Mouse (Mus musculus): ENCODE measurements around the gene 1810010H24Rik. TPM values are rescaled to one million over a fixed set of nuclear protein-coding genes. Genes with fewer than 3 reads are reported as not detected.
A peak's percentile ranks its signal among the peaks of the same experiment; 100 is the strongest.
"Not testable (repeated sequence)": the region's sequence is repeated elsewhere in the genome, so short reads cannot be mapped to it uniquely, and the experiment has no call there.

The 1810010H24Rik gene
- polyA plus RNA-seq, 2 experiments = 1.9 to 2.6 TPM

DNA sequence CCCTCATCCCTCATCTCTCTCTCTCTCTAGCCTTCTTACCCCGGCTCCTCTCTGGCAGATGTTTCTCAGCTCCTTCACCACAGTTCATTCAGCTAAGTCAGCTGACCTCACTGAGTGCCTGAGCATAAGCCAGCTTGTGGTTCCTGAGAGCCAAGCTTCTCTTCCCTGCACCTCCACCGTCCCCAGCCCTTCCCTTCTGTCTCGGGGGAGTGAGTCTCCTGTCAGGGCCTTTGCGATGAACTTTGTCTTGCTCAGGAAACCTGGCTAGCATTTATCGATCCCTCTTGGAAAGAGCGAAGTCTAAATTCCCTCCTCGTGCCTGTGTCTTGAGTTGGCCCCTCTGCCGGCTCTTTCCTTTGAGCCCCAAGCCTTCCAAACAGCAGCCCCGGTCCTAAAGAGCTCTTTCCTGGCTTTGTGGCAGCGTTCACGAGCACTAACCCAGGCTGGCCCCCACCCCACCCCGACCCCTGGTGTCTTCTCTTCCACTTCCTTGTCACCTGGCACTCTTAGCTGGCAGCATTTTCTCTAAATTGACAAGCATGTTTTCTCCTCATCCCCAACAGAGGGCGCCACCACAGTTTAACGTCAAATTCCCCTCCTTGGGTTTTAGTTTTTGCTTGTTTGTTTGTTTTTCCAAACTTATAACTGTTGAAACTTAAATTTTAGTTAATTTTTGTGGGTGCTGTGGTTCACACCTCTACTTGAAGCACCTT, 10.7 kb upstream of the 1810010H24Rik start:
- WGBS (ENCODE audit: insufficient replicate concordance) = 37% methylated on average over 14 of the region's 14 CpGs
- Histone ChIP-seq H3K27ac (no peak overlapping the region), H3K9ac (replicated peaks) (no peak overlapping the region), H3K4me3 (ENCODE audit: insufficient read depth in 1 of 2, low read depth in 2 of 2, low read length in 2 of 2) (peak overlapping the region; percentile 12 to 16; a peak in 2 of 4 replicates), H3K27me3 (ENCODE audit: control insufficient read depth, insufficient read depth, low read length) (no peaks in the 10 kb centered on the region), H3K9me3 (ENCODE audit: control insufficient read depth, low read length) (no peaks in the 10 kb centered on the region; the same call in 1 of the 2 replicates), H3K4me2 (ENCODE audit: low read depth) (peak overlapping the region; percentile 42), H3K4me1 (replicated peaks; ENCODE audit: control insufficient read depth in 2 of 2, insufficient read depth in 2 of 2, low read length in 1 of 2) (peaks cover 3 to 9% of the 10 kb centered on the region in 2 experiments; a peak in 3 of 4 replicates), H3K36me3 (replicated peaks; ENCODE audit: control insufficient read depth, insufficient read depth, low read depth) (no peaks in the 10 kb centered on the region)
- TF ChIP-seq EP300 (IDR thresholded peaks at IDR 0.05; ENCODE audit: low read depth) (no peak), CTCF (IDR thresholded peaks at IDR 0.05; ENCODE audit: low read depth) (peak; percentile 60)
- peak in 1 of 3 experiments; percentile 49 for DNase-seq (ENCODE audit: low read depth in 3 of 3, low spot score in 3 of 3)
- no peak for ATAC-seq (ENCODE audit: insufficient read depth)

DNA sequence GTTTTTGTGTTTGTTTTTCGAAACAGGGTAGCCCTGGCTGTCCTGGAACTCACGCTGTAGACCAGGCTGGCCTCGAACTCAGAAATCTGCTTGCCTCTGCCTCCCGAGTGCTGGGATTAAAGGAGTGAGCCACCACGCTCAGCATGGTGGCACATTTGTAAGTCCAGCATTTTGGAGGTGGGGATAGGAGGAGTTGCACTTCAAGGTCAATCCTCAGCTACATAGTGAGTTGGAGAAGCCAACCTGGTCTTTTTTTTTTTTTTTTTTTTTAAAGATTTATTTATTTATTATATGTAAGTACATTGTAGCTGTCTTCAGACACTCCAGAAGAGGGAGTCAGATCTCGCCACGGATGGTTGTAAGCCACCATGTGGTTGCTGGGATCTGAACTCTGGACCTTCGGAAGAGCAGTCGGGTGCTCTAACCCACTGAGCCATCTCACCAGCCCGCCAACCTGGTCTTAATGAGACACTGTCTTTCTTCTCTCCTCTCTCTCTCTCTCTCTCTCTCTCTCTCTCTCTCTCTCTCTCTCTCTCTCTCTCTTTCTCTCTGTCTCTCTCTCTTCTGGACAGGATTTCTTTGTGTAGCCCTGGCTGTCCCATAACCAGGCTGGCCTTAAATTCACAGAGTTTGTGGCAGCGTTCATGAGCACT, 9.8 kb upstream of the 1810010H24Rik start:
- H3K27ac ChIP-seq; H3K36me3 ChIP-seq (replicated peaks; ENCODE audit: control insufficient read depth, insufficient read depth, low read depth); H3K4me1 ChIP-seq (replicated peaks; ENCODE audit: control insufficient read depth in 2 of 2, insufficient read depth in 2 of 2, low read length in 1 of 2); ATAC-seq (ENCODE audit: insufficient read depth); H3K9ac ChIP-seq (replicated peaks); H3K27me3 ChIP-seq (ENCODE audit: control insufficient read depth, insufficient read depth, low read length); H3K4me2 ChIP-seq (ENCODE audit: low read depth); H3K4me3 ChIP-seq (ENCODE audit: insufficient read depth in 1 of 2, low read depth in 2 of 2, low read length in 2 of 2); H3K9me3 ChIP-seq (ENCODE audit: control insufficient read depth, low read length); DNase-seq (ENCODE audit: low read depth in 3 of 3, low spot score in 3 of 3): not testable (repeated sequence)
- WGBS (ENCODE audit: insufficient replicate concordance) = 65% methylated on average over 11 of the region's 11 CpGs

DNA sequence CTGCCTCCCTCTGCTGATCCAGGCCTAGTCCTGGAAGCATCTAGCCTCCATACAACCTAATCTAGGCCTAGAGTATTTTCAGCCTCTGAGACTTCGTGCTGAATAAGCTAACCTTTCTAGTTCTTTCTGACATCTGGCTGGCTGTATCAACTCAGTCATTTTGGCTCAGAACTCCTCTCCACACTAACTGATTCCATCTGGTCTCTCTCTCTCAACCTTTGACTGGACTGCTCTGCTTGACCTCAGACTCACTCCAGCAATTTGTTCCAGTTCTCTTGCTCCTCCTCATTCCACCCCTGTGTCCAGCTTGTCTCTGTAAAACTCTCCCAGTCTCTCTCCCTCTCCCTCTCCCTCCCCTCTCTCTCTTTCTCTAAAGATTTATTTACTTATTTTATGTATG, 8.6 kb upstream of the 1810010H24Rik start:
- Histone ChIP-seq H3K9me3 (ENCODE audit: control insufficient read depth, low read length) (no peaks in the 10 kb centered on the region; the same call in 1 of the 2 replicates), H3K4me1 (replicated peaks; ENCODE audit: control insufficient read depth in 2 of 2, insufficient read depth in 2 of 2, low read length in 1 of 2) (peaks cover 2 to 3% of the 10 kb centered on the region in 2 experiments; a peak in 2 of 4 replicates), H3K4me3 (ENCODE audit: insufficient read depth in 1 of 2, low read depth in 2 of 2, low read length in 2 of 2) (no peak overlapping the region), H3K27ac (no peak overlapping the region), H3K36me3 (replicated peaks; ENCODE audit: control insufficient read depth, insufficient read depth, low read depth) (no peaks in the 10 kb centered on the region), H3K4me2 (ENCODE audit: low read depth) (no peak overlapping the region), H3K9ac (replicated peaks) (no peak overlapping the region), H3K27me3 (ENCODE audit: control insufficient read depth, insufficient read depth, low read length) (no peaks in the 10 kb centered on the region)
- ATAC-seq (ENCODE audit: insufficient read depth) (no peak), DNase-seq (ENCODE audit: low read depth in 3 of 3, low spot score in 3 of 3) (no peak)
- WGBS (ENCODE audit: insufficient replicate concordance) = 54% methylated on average over 1 of the region's 1 CpGs
- TF ChIP-seq EP300 (IDR thresholded peaks at IDR 0.05; ENCODE audit: low read depth) (no peak), CTCF (IDR thresholded peaks at IDR 0.05; ENCODE audit: low read depth) (no peak)

DNA sequence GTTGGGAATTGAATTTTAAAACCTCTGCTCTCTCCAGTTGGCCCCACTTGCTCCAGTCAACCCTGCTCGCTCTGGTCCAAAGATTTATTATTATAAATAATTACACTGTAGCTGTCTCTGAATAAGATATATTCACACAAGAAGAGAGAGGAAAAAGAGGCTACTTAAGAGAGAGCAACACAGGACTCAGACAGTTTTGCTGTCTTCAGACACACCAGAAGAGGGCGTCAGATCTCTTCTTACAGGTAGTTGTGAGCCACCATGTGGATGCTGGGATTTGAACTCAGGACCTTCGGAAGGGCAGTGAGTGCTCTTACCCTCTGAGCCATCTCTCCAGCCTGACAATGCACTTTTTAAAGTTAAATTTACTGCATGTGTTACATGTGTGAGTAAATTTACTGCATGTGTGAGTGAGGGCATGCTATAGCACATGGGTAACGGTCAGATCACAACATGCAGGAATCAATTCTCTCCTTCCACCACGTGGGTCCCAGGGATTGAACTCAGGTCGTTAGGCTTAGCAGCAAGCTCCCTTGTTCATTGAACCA, 8.1 kb upstream of the 1810010H24Rik start:
- ATAC-seq (ENCODE audit: insufficient read depth) (no peak), DNase-seq (ENCODE audit: low read depth in 3 of 3, low spot score in 3 of 3) (no peak)
- Histone ChIP-seq H3K27ac (no peak overlapping the region), H3K9me3 (ENCODE audit: control insufficient read depth, low read length) (no peaks in the 10 kb centered on the region; the same call in 1 of the 2 replicates), H3K27me3 (ENCODE audit: control insufficient read depth, insufficient read depth, low read length) (no peaks in the 10 kb centered on the region), H3K4me2 (ENCODE audit: low read depth) (no peak overlapping the region), H3K4me3 (ENCODE audit: insufficient read depth in 1 of 2, low read depth in 2 of 2, low read length in 2 of 2) (no peak overlapping the region), H3K4me1 (replicated peaks; ENCODE audit: control insufficient read depth in 2 of 2, insufficient read depth in 2 of 2, low read length in 1 of 2) (0 out of 4 replicates have a peak, but pooled peaks cover 0 to 3% of the 10 kb centered on the region in 2 experiments), H3K9ac (replicated peaks) (no peak overlapping the region), H3K36me3 (replicated peaks; ENCODE audit: control insufficient read depth, insufficient read depth, low read depth) (no peaks in the 10 kb centered on the region)
- TF ChIP-seq CTCF (IDR thresholded peaks at IDR 0.05; ENCODE audit: low read depth) (no peak), EP300 (IDR thresholded peaks at IDR 0.05; ENCODE audit: low read depth) (no peak)
- 50% methylated on average over 6 of the region's 6 CpGs for WGBS (ENCODE audit: insufficient replicate concordance)

DNA sequence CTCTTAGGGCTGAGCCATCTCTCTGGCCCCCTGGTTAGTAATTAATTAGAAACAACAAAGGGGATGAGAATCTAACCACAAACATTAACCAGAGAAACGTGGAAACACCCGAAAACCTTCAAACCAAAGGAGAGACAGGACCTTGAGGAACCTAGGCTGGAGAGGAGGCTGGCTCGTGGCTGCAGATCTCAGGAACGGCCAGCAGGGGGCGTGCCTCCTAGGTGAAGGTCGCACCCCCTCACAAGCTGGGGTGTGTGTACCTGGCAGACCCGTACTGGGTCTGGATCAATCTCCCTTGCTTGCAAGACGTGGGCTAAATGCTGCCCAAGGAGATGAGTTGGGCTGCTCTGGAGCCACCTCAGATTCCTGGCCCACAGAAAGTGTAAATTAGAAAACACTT, 6.9 kb upstream of the 1810010H24Rik start:
- TF ChIP-seq EP300 (IDR thresholded peaks at IDR 0.05; ENCODE audit: low read depth) (no peak), CTCF (IDR thresholded peaks at IDR 0.05; ENCODE audit: low read depth) (peak; percentile 90)
- no peak overlapping the region for H3K9ac ChIP-seq (replicated peaks)
- 24% methylated on average over 8 of the region's 8 CpGs for WGBS (ENCODE audit: insufficient replicate concordance)
- H3K9me3 ChIP-seq (ENCODE audit: control insufficient read depth, low read length) = no peaks in the 10 kb centered on the region; the same call in 1 of the 2 replicates
- H3K27me3 ChIP-seq (ENCODE audit: control insufficient read depth, insufficient read depth, low read length) = no peaks in the 10 kb centered on the region
- no peak overlapping the region for H3K4me2 ChIP-seq (ENCODE audit: low read depth)
- no peak overlapping the region for H3K4me3 ChIP-seq (ENCODE audit: insufficient read depth in 1 of 2, low read depth in 2 of 2, low read length in 2 of 2)
- no peak overlapping the region for H3K27ac ChIP-seq
- H3K4me1 ChIP-seq (replicated peaks; ENCODE audit: control insufficient read depth in 2 of 2, insufficient read depth in 2 of 2, low read length in 1 of 2) = 0 out of 4 replicates have a peak, but pooled peaks cover 0 to 3% of the 10 kb centered on the region in 2 experiments
- ATAC-seq (ENCODE audit: insufficient read depth) (no peak), DNase-seq (ENCODE audit: low read depth in 3 of 3, low spot score in 3 of 3) (no peak)
- H3K36me3 ChIP-seq (replicated peaks; ENCODE audit: control insufficient read depth, insufficient read depth, low read depth) = no peaks in the 10 kb centered on the region

All from liver, embryonic 14.5 days (tissue).